Mouse (Mus musculus): ENCODE results near the gene Uncx. TPM values are rescaled to one million over a fixed set of nuclear protein-coding genes. Genes with fewer than 3 reads are reported as not detected.

The Uncx gene
- polyA plus RNA-seq, 1 experiment, result not detected

DNA sequence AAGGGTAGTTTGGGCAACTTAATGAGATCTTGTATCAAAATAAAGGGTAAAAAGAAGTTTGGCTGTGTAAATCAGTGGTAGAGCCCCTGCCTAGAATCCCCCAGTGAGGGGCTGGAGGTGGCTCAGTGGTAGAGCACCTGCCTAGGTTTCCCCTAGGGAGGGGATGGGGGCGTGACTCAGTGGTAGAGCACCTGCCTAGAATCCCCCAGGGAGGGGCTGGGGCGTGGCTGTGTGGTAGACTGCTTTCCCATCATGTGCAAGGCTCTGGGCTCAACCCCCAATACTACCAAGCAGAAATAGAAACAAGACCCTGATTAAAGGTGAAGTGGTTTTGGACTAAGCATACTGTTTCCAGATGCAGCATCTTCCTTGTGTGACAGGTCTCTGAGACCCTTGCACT lies 21.4 kb downstream of the Uncx start:
- 42% methylated on average over 2 of the region's 2 CpGs for WGBS
- H3K27ac ChIP-seq (ENCODE audit: insufficient read depth, low read depth, low read length), result no peak overlapping the region
- no peaks in the 10 kb centered on the region for H3K36me3 ChIP-seq (ENCODE audit: control insufficient read depth, insufficient read depth, low read length)
- H3K4me3 ChIP-seq (ENCODE audit: low read depth, low read length), result no peak overlapping the region
- H3K27me3 ChIP-seq (ENCODE audit: control insufficient read depth, insufficient read depth, low read length), result peaks cover 19% of the 10 kb centered on the region
- H3K4me1 ChIP-seq (ENCODE audit: control insufficient read depth, insufficient read depth, insufficient read length, low read length), result peaks cover 5% of the 10 kb centered on the region; the same call in 1 of the 2 replicates
- TF ChIP-seq POLR2A (IDR thresholded peaks at IDR 0.05; ENCODE audit: low read depth, low read length), result no peak
- no peak for TF ChIP-seq CTCF (IDR thresholded peaks at IDR 0.05; ENCODE audit: extremely low read depth, insufficient read length, insufficient replicate concordance, low read depth, low read length)

DNA sequence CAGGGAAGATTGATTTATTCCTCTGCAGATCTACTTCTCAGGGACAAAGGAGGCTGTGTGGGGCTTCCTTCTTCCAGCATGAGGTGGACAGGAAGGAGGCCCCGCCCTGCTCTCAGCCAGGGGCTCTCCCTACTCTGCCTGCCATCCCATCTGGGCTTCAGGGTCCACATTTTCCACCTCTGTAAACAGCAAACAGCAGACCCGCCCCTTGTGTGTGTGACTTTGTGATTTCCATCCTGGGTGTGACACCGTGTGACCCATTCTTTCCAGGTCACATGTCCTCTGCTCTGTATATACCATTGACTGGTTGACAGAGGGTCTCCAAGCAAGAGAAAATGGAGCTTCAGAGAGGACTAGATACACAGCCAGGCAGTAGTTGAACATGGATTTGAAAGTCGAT lies 22.2 kb downstream of the Uncx start:
- Histone ChIP-seq H3K4me3 (ENCODE audit: low read depth, low read length) (no peak overlapping the region), H3K27ac (ENCODE audit: insufficient read depth, low read depth, low read length) (no peak overlapping the region), H3K27me3 (ENCODE audit: control insufficient read depth, insufficient read depth, low read length) (peaks cover 16% of the 10 kb centered on the region), H3K4me1 (ENCODE audit: control insufficient read depth, insufficient read depth, insufficient read length, low read length) (no peaks in the 10 kb centered on the region), H3K36me3 (ENCODE audit: control insufficient read depth, insufficient read depth, low read length) (no peaks in the 10 kb centered on the region)
- WGBS, result 42% methylated on average over 4 of the region's 4 CpGs
- TF ChIP-seq POLR2A (IDR thresholded peaks at IDR 0.05; ENCODE audit: low read depth, low read length), result no peak
- no peak for TF ChIP-seq CTCF (IDR thresholded peaks at IDR 0.05; ENCODE audit: extremely low read depth, insufficient read length, insufficient replicate concordance, low read depth, low read length)

DNA sequence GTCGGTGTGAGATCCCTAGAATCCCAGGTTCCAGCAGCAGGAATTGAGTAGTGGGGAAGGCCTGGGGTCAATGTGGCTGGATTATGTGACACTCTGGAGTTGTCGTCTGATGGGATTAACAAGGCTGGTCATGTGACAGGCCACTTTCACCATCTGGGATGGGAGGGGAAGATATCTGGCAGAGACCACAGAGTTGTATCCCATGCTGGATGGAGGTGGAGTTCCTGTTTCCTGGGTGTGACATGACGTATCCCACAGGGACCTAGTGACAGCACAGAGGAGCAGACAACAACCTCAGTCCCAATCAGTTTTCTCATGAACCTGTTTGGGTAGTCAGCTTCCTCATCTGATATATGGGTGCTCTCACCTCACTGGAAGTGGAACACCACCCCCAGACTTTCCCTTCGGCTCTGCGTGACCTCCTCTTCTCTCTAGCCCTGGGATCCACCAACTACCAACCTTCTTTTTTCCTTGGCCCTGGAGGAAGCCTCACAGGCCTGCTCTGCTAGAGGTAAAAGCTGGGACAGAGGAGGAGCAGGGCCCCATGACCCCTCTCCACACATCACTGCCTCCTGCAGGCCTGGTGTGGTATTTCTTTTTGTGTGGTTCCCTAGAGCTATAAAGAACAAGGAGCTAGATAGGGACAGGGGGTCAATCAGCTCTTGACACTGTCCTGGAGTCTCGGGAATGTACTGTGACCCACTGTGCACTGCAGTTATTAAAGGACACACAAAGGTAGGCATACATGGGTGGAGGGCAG lies 23.5 kb downstream of the Uncx start:
- Histone ChIP-seq H3K36me3 (ENCODE audit: control insufficient read depth, insufficient read depth, low read length) (no peaks in the 10 kb centered on the region), H3K4me3 (ENCODE audit: low read depth, low read length) (no peak overlapping the region), H3K27me3 (ENCODE audit: control insufficient read depth, insufficient read depth, low read length) (peaks cover 16% of the 10 kb centered on the region), H3K4me1 (ENCODE audit: control insufficient read depth, insufficient read depth, insufficient read length, low read length) (no peaks in the 10 kb centered on the region), H3K27ac (ENCODE audit: insufficient read depth, low read depth, low read length) (no peak overlapping the region)
- WGBS, result 66% methylated on average over 6 of the region's 6 CpGs
- TF ChIP-seq POLR2A (IDR thresholded peaks at IDR 0.05; ENCODE audit: low read depth, low read length) (no peak), CTCF (IDR thresholded peaks at IDR 0.05; ENCODE audit: extremely low read depth, insufficient read length, insufficient replicate concordance, low read depth, low read length) (no peak)

DNA sequence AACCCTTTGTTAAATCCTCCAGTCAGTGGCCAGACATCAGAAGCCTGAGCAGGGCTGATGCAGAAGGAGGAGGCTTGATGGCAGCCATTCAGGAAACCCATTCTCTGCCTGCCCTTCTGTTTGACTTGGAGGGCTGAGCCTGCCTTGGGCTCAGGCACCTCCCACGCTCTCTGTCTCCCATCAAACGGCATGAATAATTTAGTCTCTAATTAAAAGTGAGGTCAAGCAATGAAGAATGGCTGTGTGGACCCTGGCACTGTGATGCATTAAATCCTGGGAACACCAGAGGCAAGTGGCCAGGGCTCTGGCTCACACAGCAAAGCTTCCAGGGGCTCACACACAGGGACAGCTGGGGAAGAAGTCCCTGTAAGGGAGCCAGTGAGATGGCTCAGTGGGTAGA lies 24.8 kb downstream of the Uncx start:
- WGBS, result 36% methylated on average over 2 of the region's 2 CpGs
- no peak for TF ChIP-seq POLR2A (IDR thresholded peaks at IDR 0.05; ENCODE audit: low read depth, low read length)
- no peak for TF ChIP-seq CTCF (IDR thresholded peaks at IDR 0.05; ENCODE audit: extremely low read depth, insufficient read length, insufficient replicate concordance, low read depth, low read length)

DNA sequence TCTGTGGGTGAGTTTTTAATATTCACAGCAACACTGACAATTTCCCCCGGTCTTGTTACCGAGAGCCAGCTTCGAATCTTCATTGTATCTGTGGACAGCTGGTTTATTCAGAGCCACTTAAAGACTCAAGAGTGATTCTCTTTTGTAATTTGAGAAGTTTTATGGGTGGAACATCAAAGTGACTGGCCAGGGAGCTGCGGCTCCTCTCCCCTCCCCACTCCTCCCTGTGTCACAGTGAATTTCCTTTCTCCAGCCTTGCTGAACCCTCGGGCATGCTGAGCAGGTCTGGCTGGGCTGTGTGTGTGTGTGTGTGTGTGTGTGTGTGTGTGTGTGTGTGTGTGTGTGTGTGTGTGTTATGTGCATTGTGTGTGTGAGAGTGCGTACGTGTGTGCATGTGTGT lies 29.2 kb downstream of the Uncx start:
- 32% methylated on average over 7 of the region's 7 CpGs for WGBS
- no peak overlapping the region for H3K4me3 ChIP-seq (ENCODE audit: low read depth, low read length)
- peaks cover 5% of the 10 kb centered on the region; the same call in 1 of the 2 replicates for H3K4me1 ChIP-seq (ENCODE audit: control insufficient read depth, insufficient read depth, insufficient read length, low read length)
- H3K36me3 ChIP-seq (ENCODE audit: control insufficient read depth, insufficient read depth, low read length), result no peaks in the 10 kb centered on the region
- peaks cover 15% of the 10 kb centered on the region for H3K27me3 ChIP-seq (ENCODE audit: control insufficient read depth, insufficient read depth, low read length)
- H3K27ac ChIP-seq (ENCODE audit: insufficient read depth, low read depth, low read length), result no peak overlapping the region
- TF ChIP-seq POLR2A (IDR thresholded peaks at IDR 0.05; ENCODE audit: low read depth, low read length) (no peak), CTCF (IDR thresholded peaks at IDR 0.05; ENCODE audit: extremely low read depth, insufficient read length, insufficient replicate concordance, low read depth, low read length) (no peak)

More for the DNA sequence above, 24.8 kb downstream of the Uncx start:
- H3K36me3 ChIP-seq (ENCODE audit: control insufficient read depth, insufficient read depth, low read length), result no peaks in the 10 kb centered on the region
- no peaks in the 10 kb centered on the region for H3K4me1 ChIP-seq (ENCODE audit: control insufficient read depth, insufficient read depth, insufficient read length, low read length)
- no peak overlapping the region for H3K27ac ChIP-seq (ENCODE audit: insufficient read depth, low read depth, low read length)
- H3K4me3 ChIP-seq (ENCODE audit: low read depth, low read length), result no peak overlapping the region
- H3K27me3 ChIP-seq (ENCODE audit: control insufficient read depth, insufficient read depth, low read length), result peaks cover 18% of the 10 kb centered on the region

DNA sequence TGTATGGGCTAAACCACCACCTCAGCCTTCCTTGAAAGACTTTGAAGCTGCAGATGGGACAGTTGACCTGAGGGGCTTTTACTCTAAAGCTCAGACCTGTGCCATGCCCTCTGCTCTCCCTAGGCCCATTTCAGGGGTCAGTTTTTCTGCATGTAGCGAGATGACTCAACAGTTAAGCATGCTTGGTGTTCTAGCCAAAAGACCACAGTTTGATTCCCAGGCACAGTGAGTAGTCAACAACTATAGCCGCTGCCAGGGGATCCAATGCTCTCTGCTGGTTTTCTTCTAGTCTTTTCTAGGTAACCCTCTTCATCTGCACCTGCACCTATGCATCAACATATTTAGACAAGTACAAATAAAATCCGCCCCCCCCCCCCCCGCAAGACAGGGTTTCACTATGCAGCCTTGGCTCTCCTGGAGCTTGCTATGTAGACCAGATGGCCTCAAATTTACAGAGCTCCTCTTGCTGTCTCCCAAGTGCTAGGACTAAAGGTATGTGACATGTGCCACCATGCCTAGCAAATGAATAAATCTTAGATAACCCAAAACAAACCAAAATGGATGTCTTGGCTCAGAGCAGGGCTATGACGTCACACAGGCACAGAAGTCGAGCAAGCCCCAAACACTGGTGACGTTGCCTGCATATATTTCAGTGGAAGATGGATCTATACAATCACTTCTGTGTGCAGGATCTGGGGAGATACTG lies 30.5 kb downstream of the Uncx start:
- Histone ChIP-seq H3K27ac (ENCODE audit: insufficient read depth, low read depth, low read length) (no peak overlapping the region), H3K4me1 (ENCODE audit: control insufficient read depth, insufficient read depth, insufficient read length, low read length) (peaks cover 5% of the 10 kb centered on the region; the same call in 1 of the 2 replicates), H3K27me3 (ENCODE audit: control insufficient read depth, insufficient read depth, low read length) (peaks cover 8% of the 10 kb centered on the region; the same call in 1 of the 2 replicates), H3K36me3 (ENCODE audit: control insufficient read depth, insufficient read depth, low read length) (no peaks in the 10 kb centered on the region), H3K4me3 (ENCODE audit: low read depth, low read length) (no peak overlapping the region)
- 70% methylated on average over 7 of the region's 7 CpGs for WGBS
- TF ChIP-seq CTCF (IDR thresholded peaks at IDR 0.05; ENCODE audit: extremely low read depth, insufficient read length, insufficient replicate concordance, low read depth, low read length) (no peak), POLR2A (IDR thresholded peaks at IDR 0.05; ENCODE audit: low read depth, low read length) (no peak)

DNA sequence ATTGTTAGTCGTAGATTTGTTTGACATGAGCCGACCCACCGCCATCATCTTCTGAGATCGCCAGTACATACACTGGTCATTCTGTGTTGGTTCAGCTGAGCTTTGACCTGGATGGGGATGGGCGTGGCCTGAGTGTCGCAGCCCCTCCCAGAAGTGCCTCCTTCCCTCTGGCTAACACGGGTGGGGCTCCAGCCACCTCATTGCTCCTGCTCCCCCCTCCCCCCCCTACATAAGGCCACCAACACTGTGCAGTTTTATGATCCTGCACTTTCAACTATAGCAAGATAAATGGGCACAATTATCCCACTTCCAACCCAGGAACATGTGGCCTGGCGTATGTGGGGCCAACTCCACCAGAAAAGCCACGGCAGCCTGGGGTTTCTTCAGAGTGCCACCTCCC lies 31.8 kb downstream of the Uncx start:
- no peak overlapping the region for H3K27ac ChIP-seq (ENCODE audit: insufficient read depth, low read depth, low read length)
- H3K4me1 ChIP-seq (ENCODE audit: control insufficient read depth, insufficient read depth, insufficient read length, low read length), result peaks cover 5% of the 10 kb centered on the region; the same call in 1 of the 2 replicates
- WGBS, result 27% methylated on average over 9 of the region's 9 CpGs
- no peaks in the 10 kb centered on the region for H3K36me3 ChIP-seq (ENCODE audit: control insufficient read depth, insufficient read depth, low read length)
- TF ChIP-seq POLR2A (IDR thresholded peaks at IDR 0.05; ENCODE audit: low read depth, low read length) (no peak), CTCF (IDR thresholded peaks at IDR 0.05; ENCODE audit: extremely low read depth, insufficient read length, insufficient replicate concordance, low read depth, low read length) (0 out of 2 replicates have a peak, but pooled peaks have one; percentile 3)
- H3K4me3 ChIP-seq (ENCODE audit: low read depth, low read length), result no peak overlapping the region
- peaks cover 11% of the 10 kb centered on the region for H3K27me3 ChIP-seq (ENCODE audit: control insufficient read depth, insufficient read depth, low read length)

All from small intestine, adult 2 months (tissue).